Mouse (Mus musculus) hindbrain, embryonic 11.5 days (tissue): ENCODE results near the gene Fam222b. TPM values are rescaled to one million over a fixed set of nuclear protein-coding genes. Genes with fewer than 3 reads are reported as not detected.

Experiments
- ATAC-seq: fragments of 200-750 bp; cut with Nextera tagmentation; 2 replicates; pipeline ENCODE4 v1.8.0; 2017; ENCODE audit warnings: mild to moderate bottlenecking, moderate TSS enrichment, moderate library complexity; ENCODE audit not compliant: low FRiP score
- DNase-seq: peaks from one replicate; pipeline ENCODE4 v3.0.0-alpha.2; 2015; ENCODE audit warnings: low spot score
- H3K27ac ChIP-seq: fragments of 300-500 bp; sonication (generic); 2 replicates; pipeline ENCODE4 v1.5.1; 2014; ENCODE audit warnings: mild to moderate bottlenecking, low read depth, low read length
- H3K27me3 ChIP-seq: fragments of 300-500 bp; sonication (generic); 2 replicates; pipeline ENCODE4 v1.6.1; 2014; ENCODE audit warnings: mild to moderate bottlenecking, low read length, moderate library complexity, mixed read lengths; ENCODE audit not compliant: control insufficient read depth, insufficient read depth
- H3K36me3 ChIP-seq: fragments of 300-500 bp; sonication (generic); 2 replicates; pipeline ENCODE4 v1.6.1; 2014; ENCODE audit warnings: mild to moderate bottlenecking, low read length, moderate library complexity, mixed read lengths; ENCODE audit not compliant: control insufficient read depth, insufficient read depth
- H3K4me1 ChIP-seq: fragments of 300-500 bp; sonication (generic); replicated peaks from 2 replicates; pipeline ENCODE4 v1.6.1; 2014; ENCODE audit warnings: low read length, mixed read lengths; ENCODE audit not compliant: control insufficient read depth, insufficient read depth
- H3K4me2 ChIP-seq: fragments of 300-500 bp; sonication (generic); replicated peaks from 2 replicates; pipeline ENCODE4 v1.6.1; 2014; ENCODE audit warnings: mild to moderate bottlenecking, low read depth, low read length
- H3K4me3 ChIP-seq: fragments of 300-500 bp; sonication (generic); 2 replicates; pipeline ENCODE4 v1.5.1; 2014; ENCODE audit warnings: low read depth, low read length
- H3K9ac ChIP-seq: fragments of 300-500 bp; sonication (generic); 2 replicates; pipeline ENCODE4 v1.6.1; 2014; ENCODE audit warnings: low read depth, low read length
- H3K9me3 ChIP-seq: fragments of 300-500 bp; sonication (generic); 2 replicates; pipeline ENCODE4 v1.6.1; 2016; ENCODE audit warnings: low read length; ENCODE audit not compliant: control insufficient read depth
- WGBS: fragments of 180-500 bp; shearing (Covaris S2); extraction: QIAGEN DNeasy Blood & Tissue Kit; methylation state at CpG from one replicate; pipeline ENCODE4 v1.1.7; 2014; 5-methylcytosine and 5-hydroxymethylcytosine counted together
- polyA plus RNA-seq: library from polyadenylated mRNA; unstranded; fragments of >200 nt; fragmentation: Nextera tagmentation; extraction: Ambion mirVana; gene quantifications from 2 replicates; pipeline ENCODE4 v1.2.1, GENCODE M21; 2014

The Fam222b gene
- polyA plus RNA-seq, 1 experiment from 2014 or later: 24.4 TPM

DNA sequence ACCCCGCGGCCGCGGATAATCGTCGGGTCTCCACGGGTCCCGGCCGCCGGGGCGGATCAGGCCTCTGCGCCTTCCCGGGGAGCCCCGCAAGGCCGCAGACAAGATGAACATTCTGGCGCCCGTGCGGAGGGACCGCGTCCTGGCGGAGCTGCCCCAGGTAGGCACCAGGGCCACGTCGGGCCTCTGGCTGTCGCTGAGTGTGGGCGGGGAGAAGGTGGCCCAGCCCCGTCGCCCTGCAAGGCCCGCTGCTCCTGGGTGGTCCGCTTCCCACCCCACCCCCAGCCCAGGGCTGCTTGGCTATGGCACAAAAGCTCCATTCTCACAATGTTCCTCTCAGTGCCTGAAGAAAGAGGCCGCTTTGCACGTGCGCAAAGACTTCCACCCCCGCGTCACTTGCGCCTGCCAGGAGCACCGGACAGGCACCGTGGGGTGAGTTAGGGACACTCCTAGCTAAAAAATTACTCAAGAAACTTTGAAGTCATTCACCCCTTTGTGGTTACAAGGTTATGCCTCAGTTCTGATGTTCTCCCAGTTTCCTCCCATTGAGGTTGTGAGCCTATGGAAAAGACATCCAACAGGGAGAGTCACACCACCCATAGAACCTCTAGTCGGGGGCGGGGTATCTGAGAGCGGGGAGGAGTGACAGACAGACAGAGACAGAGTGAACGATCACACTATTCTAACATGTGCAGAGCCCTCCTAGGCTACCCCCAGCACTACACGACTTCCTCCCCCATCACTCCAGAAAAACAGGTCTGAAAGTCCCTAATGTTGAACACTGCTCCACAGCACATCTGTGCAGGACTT, 95.0 kb downstream of the Fam222b start:
- Histone ChIP-seq H3K4me1 (0 out of 2 replicates have a peak, but pooled peaks cover 2% of the 10 kb centered on the region), H3K9me3 (no peaks in the 10 kb centered on the region), H3K4me3 (peak overlapping the region; percentile 72), H3K4me2 (peak overlapping the region; percentile 76), H3K27me3 (no peaks in the 10 kb centered on the region), H3K27ac (peak overlapping the region; percentile 94), H3K36me3 (0 out of 2 replicates have a peak, but pooled peaks cover 2% of the 10 kb centered on the region), H3K9ac (peak overlapping the region; percentile 84)
- DNase-seq (peak; percentile 92), ATAC-seq (peak; percentile 91)
- WGBS: 2% methylated on average over 39 of the region's 42 CpGs

DNA sequence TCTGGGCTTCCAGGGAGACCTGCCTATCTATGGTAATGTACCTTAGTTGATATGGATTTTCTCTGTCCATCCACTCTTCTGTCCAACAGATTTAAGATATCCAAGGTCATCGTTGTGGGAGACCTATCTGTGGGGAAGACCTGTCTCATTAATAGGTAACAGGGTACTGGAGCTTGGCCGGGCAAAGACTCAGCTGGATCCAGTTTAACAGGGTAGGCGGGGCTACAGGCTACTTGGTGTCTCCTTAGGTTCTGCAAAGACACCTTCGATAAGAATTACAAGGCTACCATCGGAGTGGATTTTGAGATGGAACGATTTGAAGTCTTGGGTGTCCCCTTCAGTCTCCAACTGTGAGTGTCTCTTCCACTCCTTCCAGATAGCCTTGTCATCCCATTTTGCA, 95.6 kb downstream of the Fam222b start:
- ATAC-seq: no peak
- no peak overlapping the region; the same call in 1 of the 2 replicates for H3K4me3 ChIP-seq
- DNase-seq: no peak
- H3K9ac ChIP-seq: 0 out of 2 replicates have a peak overlapping the region, but pooled peaks have one; percentile 84
- H3K9me3 ChIP-seq: no peaks in the 10 kb centered on the region
- peak overlapping the region; percentile 76 for H3K4me2 ChIP-seq
- 0 out of 2 replicates have a peak, but pooled peaks cover 2% of the 10 kb centered on the region for H3K36me3 ChIP-seq
- H3K4me1 ChIP-seq: 0 out of 2 replicates have a peak, but pooled peaks cover 2% of the 10 kb centered on the region
- 72% methylated on average over 6 of the region's 6 CpGs for WGBS
- no peaks in the 10 kb centered on the region for H3K27me3 ChIP-seq
- peak overlapping the region; percentile 94 for H3K27ac ChIP-seq

- Histone ChIP-seq H3K36me3 (0 out of 2 replicates have a peak, but pooled peaks cover 2% of the 10 kb centered on the region), H3K4me3 (no peak within 1 kb of the TSS), H3K27me3 (no peaks in the 10 kb centered on the region), H3K9ac (no peak within 1 kb of the TSS), H3K4me2 (peak within 1 kb of the TSS; percentile 39; the same call in 1 of the 2 replicates), H3K27ac (no peak within 1 kb of the TSS), H3K9me3 (no peaks in the 10 kb centered on the region), H3K4me1 (0 out of 2 replicates have a peak, but pooled peaks cover 2% of the 10 kb centered on the region)
- DNase-seq (no peak), ATAC-seq (no peak)
- WGBS: 92% methylated on average over 1 of the region's 1 CpGs
These were observed 98.7 kb downstream of the Fam222b start, which contains the start of gene Proca1 for GRCm38 (mm10) chr11:78193113-78193512. Gene Proca1, plus strand, starts transcription at chr11:78193392.

- DNase-seq: peak; percentile 74
- Histone ChIP-seq H3K27ac (no peak overlapping the region), H3K4me2 (peak overlapping the region; percentile 39), H3K4me1 (0 out of 2 replicates have a peak, but pooled peaks cover 2% of the 10 kb centered on the region), H3K36me3 (0 out of 2 replicates have a peak, but pooled peaks cover 2% of the 10 kb centered on the region), H3K4me3 (peak overlapping the region; percentile 33), H3K27me3 (no peaks in the 10 kb centered on the region), H3K9ac (no peak overlapping the region), H3K9me3 (no peaks in the 10 kb centered on the region)
- WGBS: 4% methylated on average over 30 of the region's 30 CpGs
- peak; percentile 65 for ATAC-seq
These were observed 100.1 kb downstream of the Fam222b start for GRCm38 (mm10) chr11:78194411-78195100.

DNA sequence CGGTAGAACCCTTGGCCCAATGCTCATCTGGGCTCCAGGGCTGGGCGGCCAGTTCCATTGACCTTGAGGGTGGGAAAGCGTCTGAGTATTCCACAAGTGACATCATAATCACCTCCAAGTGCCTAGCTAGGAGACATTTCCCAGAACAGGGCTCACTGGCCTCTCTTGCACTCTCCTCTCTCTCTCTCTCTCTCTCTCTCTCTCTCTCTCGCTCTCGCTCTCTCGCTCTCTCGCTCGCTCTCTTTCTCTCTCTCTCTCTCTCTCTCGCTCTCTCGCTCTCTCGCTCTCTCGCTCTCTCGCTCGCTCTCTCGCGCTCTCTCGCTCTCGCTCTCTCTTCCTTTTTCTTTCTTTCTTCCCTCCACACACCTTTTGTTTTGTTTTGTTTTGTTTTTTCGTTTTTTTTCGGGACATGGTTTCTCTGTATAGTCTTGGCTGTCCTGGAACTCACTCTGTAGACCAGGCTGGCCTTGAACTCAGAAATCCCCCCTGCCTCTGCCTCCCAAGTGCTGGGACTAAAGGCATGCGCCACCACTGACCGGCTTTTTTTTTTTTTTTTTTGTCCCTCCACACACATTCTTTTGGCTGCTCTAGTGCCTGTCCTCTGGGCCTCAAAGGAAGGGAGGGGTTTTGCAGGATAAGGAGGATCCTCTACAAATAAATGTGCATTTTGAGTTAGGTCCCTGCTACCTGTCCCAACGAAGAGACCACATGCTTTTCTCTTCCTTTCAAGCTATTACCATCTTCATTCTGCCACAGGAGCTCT, 100.8 kb downstream of the Fam222b start:
- 61% methylated on average over 23 of the region's 23 CpGs for WGBS
- H3K27ac ChIP-seq: no peak overlapping the region
- no peak for ATAC-seq

GRCm38 (mm10) chr11:78202372-78202771, 107.9 kb downstream of the Fam222b start:
- WGBS: 92% methylated on average over 3 of the region's 3 CpGs
- H3K9ac ChIP-seq: no peak overlapping the region
- H3K4me2 ChIP-seq: no peak overlapping the region
- H3K4me1 ChIP-seq: no peaks in the 10 kb centered on the region
- no peaks in the 10 kb centered on the region for H3K27me3 ChIP-seq
- no peak for DNase-seq
- H3K9me3 ChIP-seq: no peaks in the 10 kb centered on the region
- H3K36me3 ChIP-seq: peaks cover 3% of the 10 kb centered on the region; the same call in 1 of the 2 replicates
- H3K27ac ChIP-seq: no peak overlapping the region
- no peak for ATAC-seq
- no peak overlapping the region for H3K4me3 ChIP-seq

More for the DNA sequence above, 100.8 kb downstream of the Fam222b start:
- H3K27me3 ChIP-seq: no peaks in the 10 kb centered on the region
- no peak for DNase-seq
- peak overlapping the region; percentile 33 for H3K4me3 ChIP-seq
- 0 out of 2 replicates have a peak, but pooled peaks cover 2% of the 10 kb centered on the region for H3K4me1 ChIP-seq
- no peak overlapping the region for H3K9ac ChIP-seq
- peak overlapping the region; percentile 39 for H3K4me2 ChIP-seq
- H3K36me3 ChIP-seq: 0 out of 2 replicates have a peak, but pooled peaks cover 2% of the 10 kb centered on the region
- H3K9me3 ChIP-seq: no peaks in the 10 kb centered on the region

GRCm38 (mm10) chr11:78204287-78204686, 109.8 kb downstream of the Fam222b start:
- WGBS: 82% methylated on average over 6 of the region's 6 CpGs

More at GRCm38 (mm10) chr11:78204287-78204686, 109.8 kb downstream of the Fam222b start:
- Histone ChIP-seq H3K9ac (no peak overlapping the region), H3K4me3 (no peak overlapping the region; the same call in 1 of the 2 replicates), H3K9me3 (no peaks in the 10 kb centered on the region), H3K27me3 (no peaks in the 10 kb centered on the region), H3K4me2 (no peak overlapping the region), H3K36me3 (peaks cover 14% of the 10 kb centered on the region), H3K4me1 (no peaks in the 10 kb centered on the region), H3K27ac (no peak overlapping the region)
- ATAC-seq (no peak), DNase-seq (no peak)
